ENCODE assay signal across 32 mouse cellular contexts in the genomic region with DNA sequence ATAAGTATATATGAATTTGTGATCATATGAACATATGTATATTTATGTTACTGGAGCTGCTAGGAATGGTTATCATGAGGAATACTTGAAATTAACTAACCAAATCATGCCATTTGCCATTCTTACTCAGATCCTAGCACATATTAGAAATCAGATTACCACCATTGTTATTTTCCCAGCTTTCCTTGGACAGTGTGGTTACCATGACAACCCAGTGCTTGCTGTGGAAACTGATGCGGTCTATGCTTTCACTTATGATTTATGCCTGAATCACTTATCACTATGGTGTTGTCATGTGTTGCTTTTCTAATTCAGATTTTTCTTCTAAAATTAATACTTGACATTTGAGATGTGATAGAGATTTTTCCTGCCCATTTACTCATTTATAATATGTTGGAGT. TPM values are rescaled to one million over a fixed set of nuclear protein-coding genes. Genes with fewer than 3 reads are reported as not detected.
DNase-seq lines count a peak whose midpoint lies in the region; ATAC-seq and TF ChIP-seq lines count a peak whose summit lies in the region.
"Had no signal": no experiment of that assay in that cellular context is flagged by ENCODE, and none has a peak within 500 bp of the region (broad histone marks: within the 10 kb centered on the region; RNA-seq: fewer than 3 reads in every experiment).

No protein-coding gene starts in this region.

- DNase-seq in forebrain, embryonic 14.5 days (ENCODE audit: low spot score) = peak; percentile 37
- no peak for DNase-seq in forebrain, embryonic 10.5 days (ENCODE audit: extremely low spot score, low spot score)
- DNase-seq in layer of hippocampus, adult 9-11 months = peak; percentile 3
- DNase-seq in layer of hippocampus, adult 8-10 months (ENCODE audit: low spot score in 2 of 2) = no peak
- DNase-seq in midbrain, postnatal 0 days (ENCODE audit: low spot score) = peak; percentile 13
- peak; percentile 3 for DNase-seq in brain, embryonic 18.5 days (ENCODE audit: low read depth, low spot score)
- DNase-seq in thymus, postnatal 36 days = no peak
- DNase-seq: adrenal gland, adult 8-10 months; adrenal gland, postnatal 14 days; adrenal gland, postnatal 36 days; B cell, adult 2 months; cerebellum, adult 11 months; cerebellum, adult 18-20 months; cerebellum, adult 8-10 months; cerebellum, adult 9-11 months; cerebellum, postnatal 14 days; cerebellum, postnatal 36 days; embryo, embryonic 11 days had no signal

- H3K36me3 ChIP-seq in forebrain, embryonic 14.5 days (ENCODE audit: control insufficient read depth, insufficient read depth, low read length) = no peaks in the 10 kb centered on the region
- H3K36me3 ChIP-seq in forebrain, embryonic 10.5 days (replicated peaks) = no peaks in the 10 kb centered on the region
- H3K36me3 ChIP-seq in midbrain, postnatal 0 days (ENCODE audit: insufficient read depth, low read length) = no peaks in the 10 kb centered on the region
- H3K36me3 ChIP-seq in midbrain, embryonic 15.5 days (replicated peaks) = no peaks in the 10 kb centered on the region
- H3K36me3 ChIP-seq: embryonic facial prominence, embryonic 13.5 days; embryonic facial prominence, embryonic 15.5 days; G1E had no signal

- H3K4me2 ChIP-seq in forebrain, embryonic 14.5 days (ENCODE audit: low read length) = no peak overlapping the region
- H3K4me2 ChIP-seq in midbrain, postnatal 0 days (ENCODE audit: low read depth, low read length, poor library complexity, severe bottlenecking) = no peak overlapping the region
- H3K4me2 ChIP-seq in midbrain, embryonic 15.5 days = no peak overlapping the region
- H3K4me2 ChIP-seq: embryonic facial prominence, embryonic 13.5 days; embryonic facial prominence, embryonic 15.5 days; forebrain, embryonic 13.5 days had no signal

- H3K4me3 ChIP-seq in forebrain, embryonic 14.5 days (ENCODE audit: low read depth, low read length) = no peak overlapping the region
- no peak overlapping the region for H3K4me3 ChIP-seq in forebrain, embryonic 10.5 days
- H3K4me3 ChIP-seq in midbrain, postnatal 0 days (ENCODE audit: low read depth, low read length) = no peak overlapping the region
- H3K4me3 ChIP-seq in midbrain, embryonic 15.5 days = no peak overlapping the region
- H3K4me3 ChIP-seq: embryonic facial prominence, embryonic 13.5 days; embryonic facial prominence, embryonic 15.5 days; erythroblast, embryonic 14.5 days; forebrain, embryonic 13.5 days had no signal

- H3K4me1 ChIP-seq in forebrain, embryonic 14.5 days (ENCODE audit: control insufficient read depth, insufficient read depth, low read length) = no peaks in the 10 kb centered on the region
- peaks cover 17% of the 10 kb centered on the region for H3K4me1 ChIP-seq in forebrain, embryonic 10.5 days
- H3K4me1 ChIP-seq in midbrain, postnatal 0 days (ENCODE audit: insufficient read depth, low read length) = no peaks in the 10 kb centered on the region
- H3K4me1 ChIP-seq in midbrain, embryonic 15.5 days = no peaks in the 10 kb centered on the region; the same call in none of the 2 replicates
- H3K4me1 ChIP-seq: embryonic facial prominence, embryonic 13.5 days; embryonic facial prominence, embryonic 15.5 days; forebrain, embryonic 13.5 days had no signal

- H3K9ac ChIP-seq in forebrain, embryonic 14.5 days (ENCODE audit: low read length) = no peak overlapping the region
- no peak overlapping the region for H3K9ac ChIP-seq in midbrain, postnatal 0 days (replicated peaks; ENCODE audit: low read length, poor library complexity, severe bottlenecking)
- no peak overlapping the region for H3K9ac ChIP-seq in midbrain, embryonic 15.5 days
- H3K9ac ChIP-seq: embryonic facial prominence, embryonic 13.5 days; embryonic facial prominence, embryonic 15.5 days; forebrain, embryonic 13.5 days had no signal

- no peaks in the 10 kb centered on the region for H3K27me3 ChIP-seq in forebrain, embryonic 14.5 days (replicated peaks; ENCODE audit: control insufficient read depth, insufficient read depth, low read length)
- peaks cover 48% of the 10 kb centered on the region for H3K27me3 ChIP-seq in forebrain, embryonic 10.5 days (ENCODE audit: poor library complexity, severe bottlenecking)
- H3K27me3 ChIP-seq in midbrain, postnatal 0 days (ENCODE audit: insufficient read depth, low read length) = no peaks in the 10 kb centered on the region
- no peaks in the 10 kb centered on the region for H3K27me3 ChIP-seq in midbrain, embryonic 15.5 days (replicated peaks)
- H3K27me3 ChIP-seq: CH12.LX; forebrain, embryonic 13.5 days had no signal

- H3K9me3 ChIP-seq in forebrain, embryonic 14.5 days (replicated peaks; ENCODE audit: control insufficient read depth, low read length) = no peaks in the 10 kb centered on the region
- H3K9me3 ChIP-seq in forebrain, embryonic 10.5 days = no peaks in the 10 kb centered on the region
- no peaks in the 10 kb centered on the region for H3K9me3 ChIP-seq in midbrain, postnatal 0 days (ENCODE audit: low read length)
- no peaks in the 10 kb centered on the region for H3K9me3 ChIP-seq in midbrain, embryonic 15.5 days
- H3K9me3 ChIP-seq: embryonic facial prominence, embryonic 13.5 days; embryonic facial prominence, embryonic 15.5 days; forebrain, embryonic 13.5 days; G1E had no signal

- no peak for ATAC-seq in forebrain, embryonic 14.5 days
- ATAC-seq in midbrain, postnatal 0 days (ENCODE audit: low FRiP score) = no peak
- no peak for ATAC-seq in midbrain, embryonic 15.5 days (replicated peaks)
- ATAC-seq: activated CD4-positive, CD25-positive, alpha-beta regulatory T cell, adult 4 months; CD4-positive, CD25-positive, alpha-beta regulatory T cell, adult 4 months; forebrain, embryonic 13.5 days; forebrain, embryonic 16.5 days; Patski had no signal

- no peak overlapping the region for H3K27ac ChIP-seq in forebrain, embryonic 14.5 days (ENCODE audit: low read depth, low read length)
- H3K27ac ChIP-seq in forebrain, embryonic 10.5 days = no peak overlapping the region
- H3K27ac ChIP-seq in midbrain, postnatal 0 days (ENCODE audit: low read depth, low read length) = no peak overlapping the region
- no peak overlapping the region for H3K27ac ChIP-seq in midbrain, embryonic 15.5 days
- H3K27ac ChIP-seq: embryonic facial prominence, embryonic 13.5 days; embryonic facial prominence, embryonic 15.5 days; forebrain, embryonic 13.5 days had no signal

- WGBS in forebrain, embryonic 14.5 days = 69% methylated on average over 1 of the region's 1 CpGs
- WGBS in forebrain, embryonic 10.5 days = 84% methylated on average over 1 of the region's 1 CpGs
- WGBS in midbrain, postnatal 0 days = 40% methylated on average over 1 of the region's 1 CpGs
- WGBS in midbrain, embryonic 15.5 days = 36% methylated on average over 1 of the region's 1 CpGs

- TF ChIP-seq CTCF in midbrain, postnatal 0 days (IDR thresholded peaks at IDR 0.05) = no peak

RNA-seq across cellular contexts. Expression of gene Arxes1, which starts 2.8 kb away (rescaled TPM):
- 61.0 and 85.3 TPM in 2 replicates for polyA plus RNA-seq in forebrain, embryonic 14.5 days (2014; fragmentation: Nextera tagmentation; extraction: Ambion mirVana)
- polyA plus RNA-seq in forebrain, embryonic 10.5 days (2016; fragmentation: Nextera tagmentation; extraction: Ambion mirVana) = 41.1 and 43.5 TPM in 2 replicates
- total RNA-seq in layer of hippocampus, adult 8-10 months (2022) = 10 to 100 TPM; 26.7 to 40.5 (median 33.8) TPM
- total RNA-seq in midbrain, postnatal 0 days (2014; rRNA removed) = 73.3 and 85.3 TPM in 2 replicates
- 228 and 243 TPM in 2 replicates for polyA plus RNA-seq in midbrain, postnatal 0 days (2015; fragmentation: Nextera tagmentation; extraction: Ambion mirVana)
- 153 and 164 TPM in 2 replicates for polyA plus RNA-seq in midbrain, embryonic 15.5 days (2015; fragmentation: Nextera tagmentation; extraction: Ambion mirVana)
- total RNA-seq: CH12.LX; common myeloid progenitor, adult 5-6 weeks; G1E had no signal
- polyA plus RNA-seq: activated CD4-positive, CD25-positive, alpha-beta regulatory T cell, adult 4 months; CD4-positive, CD25-positive, alpha-beta regulatory T cell, adult 4 months; erythroblast, embryonic 14.5 days; G1E had no signal

RNA-seq across cellular contexts. Expression of gene Arxes2, which starts 36.7 kb away (rescaled TPM):
- 206 and 225 TPM in 2 replicates for polyA plus RNA-seq in forebrain, embryonic 14.5 days (2014; fragmentation: Nextera tagmentation; extraction: Ambion mirVana)
- 99.3 and 104 TPM in 2 replicates for polyA plus RNA-seq in forebrain, embryonic 10.5 days (2016; fragmentation: Nextera tagmentation; extraction: Ambion mirVana)
- 10 to 100 TPM; 59.6 to 66.4 (median 64.4) TPM for total RNA-seq in layer of hippocampus, adult 8-10 months (2022)
- total RNA-seq in midbrain, postnatal 0 days (2014; rRNA removed) = 238 and 253 TPM in 2 replicates
- polyA plus RNA-seq in midbrain, postnatal 0 days (2015; fragmentation: Nextera tagmentation; extraction: Ambion mirVana) = 387 and 388 TPM in 2 replicates
- polyA plus RNA-seq in midbrain, embryonic 15.5 days (2015; fragmentation: Nextera tagmentation; extraction: Ambion mirVana) = 299 and 305 TPM in 2 replicates

RNA-seq across cellular contexts. Expression of gene Bex2, which starts 37.7 kb away (rescaled TPM):
- 515 and 569 TPM in 2 replicates for polyA plus RNA-seq in forebrain, embryonic 14.5 days (2014; fragmentation: Nextera tagmentation; extraction: Ambion mirVana)
- 288 and 293 TPM in 2 replicates for polyA plus RNA-seq in forebrain, embryonic 10.5 days (2016; fragmentation: Nextera tagmentation; extraction: Ambion mirVana)
- 100 to 1,000 TPM; 274 to 337 (median 308) TPM for total RNA-seq in layer of hippocampus, adult 8-10 months (2022)
- 294 and 349 TPM in 2 replicates for total RNA-seq in midbrain, postnatal 0 days (2014; rRNA removed)
- polyA plus RNA-seq in midbrain, postnatal 0 days (2015; fragmentation: Nextera tagmentation; extraction: Ambion mirVana) = 1,179 and 1,237 TPM in 2 replicates
- 787 TPM in 2 replicates for polyA plus RNA-seq in midbrain, embryonic 15.5 days (2015; fragmentation: Nextera tagmentation; extraction: Ambion mirVana)
- total RNA-seq: CH12.LX; common myeloid progenitor, adult 5-6 weeks; G1E had no signal

RNA-seq across cellular contexts. Expression of gene Nxf3, which starts 54.7 kb away (rescaled TPM):
- 0.05 TPM in 1 of 2 replicates, not detected in the other for polyA plus RNA-seq in forebrain, embryonic 14.5 days (2014; fragmentation: Nextera tagmentation; extraction: Ambion mirVana)
- not detected in 2 replicates for polyA plus RNA-seq in forebrain, embryonic 10.5 days (2016; fragmentation: Nextera tagmentation; extraction: Ambion mirVana)
- not detected for total RNA-seq in layer of hippocampus, adult 8-10 months (2022)
- 0.14 and 0.71 TPM in 2 replicates for total RNA-seq in midbrain, postnatal 0 days (2014; rRNA removed)
- 0.05 and 0.10 TPM in 2 replicates for polyA plus RNA-seq in midbrain, postnatal 0 days (2015; fragmentation: Nextera tagmentation; extraction: Ambion mirVana)
- not detected in 2 replicates for polyA plus RNA-seq in midbrain, embryonic 15.5 days (2015; fragmentation: Nextera tagmentation; extraction: Ambion mirVana)
- total RNA-seq: adrenal gland, adult 18-20 months; adrenal gland, adult 8-10 months; adrenal gland, postnatal 14 days; adrenal gland, postnatal 36 days; common myeloid progenitor, adult 5-6 weeks had no signal
- polyA plus RNA-seq: activated CD4-positive, CD25-positive, alpha-beta regulatory T cell, adult 4 months; CD4-positive, CD25-positive, alpha-beta regulatory T cell, adult 4 months; embryonic facial prominence, embryonic 13.5 days; embryonic facial prominence, embryonic 15.5 days; erythroblast, embryonic 14.5 days; forebrain, embryonic 11.5 days; forebrain, embryonic 13.5 days; Patski had no signal

Comparison
In these comparisons a context has a peak if more than half of its experiments do, and no peak if none do; other contexts are left out.
1. DNase-seq: peak in forebrain, embryonic 14.5 days (single experiment), layer of hippocampus, adult 9-11 months (single experiment), midbrain, postnatal 0 days (single experiment) and brain, embryonic 18.5 days (single experiment); none in forebrain, embryonic 10.5 days (single experiment), layer of hippocampus, adult 8-10 months (0 of 2) and thymus, postnatal 36 days (0 of 2).